Mouse (Mus musculus): ENCODE results near the gene Dbx1. TPM values are rescaled to one million over a fixed set of nuclear protein-coding genes. Genes with fewer than 3 reads are reported as not detected.

Gene Dbx1
- total RNA-seq, 2 experiments from 2014 or later, result not detected

DNA sequence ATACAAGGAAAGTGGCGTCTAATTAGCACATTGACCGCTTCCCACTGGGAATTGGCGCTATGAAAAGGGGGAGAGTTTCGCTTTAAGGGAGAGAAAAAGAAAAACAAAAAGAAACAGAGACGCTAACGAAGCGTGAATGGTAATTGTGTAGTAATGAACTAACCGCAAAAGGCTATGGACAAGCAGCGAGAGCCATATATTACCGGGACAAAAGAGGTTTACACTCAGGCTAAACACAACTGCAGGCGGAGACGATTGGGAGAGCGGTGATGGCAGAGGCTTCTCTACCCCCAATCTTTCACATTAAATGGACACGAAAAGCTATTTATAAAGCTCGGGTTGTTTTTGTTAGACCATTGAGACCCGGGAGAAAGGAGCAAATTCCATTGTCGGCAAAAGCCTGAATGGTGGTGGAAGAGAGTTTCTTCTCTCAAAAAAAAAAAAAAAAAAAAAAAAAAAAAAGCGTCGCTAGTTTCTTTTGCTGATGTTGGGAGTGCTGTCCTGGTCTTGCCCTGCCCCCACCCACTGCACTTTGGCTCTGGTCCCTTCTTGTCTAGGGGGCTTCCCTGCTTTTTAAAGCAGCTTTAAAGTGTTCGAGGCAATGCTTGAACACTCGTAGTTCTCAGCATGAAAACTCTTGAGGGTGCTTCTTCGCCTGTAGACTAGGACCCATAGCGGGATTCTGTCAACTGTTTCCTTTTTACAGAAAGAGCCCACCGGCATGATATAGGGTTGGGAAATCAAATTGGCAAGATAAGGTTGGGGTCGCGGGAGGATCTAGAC, 2.2 kb downstream of the Dbx1 start:
- intact Hi-C loops (cut with DNase I; ENCODE audit: low total_unique reads), result no loop called here
- DNase-seq, result no peak

DNA sequence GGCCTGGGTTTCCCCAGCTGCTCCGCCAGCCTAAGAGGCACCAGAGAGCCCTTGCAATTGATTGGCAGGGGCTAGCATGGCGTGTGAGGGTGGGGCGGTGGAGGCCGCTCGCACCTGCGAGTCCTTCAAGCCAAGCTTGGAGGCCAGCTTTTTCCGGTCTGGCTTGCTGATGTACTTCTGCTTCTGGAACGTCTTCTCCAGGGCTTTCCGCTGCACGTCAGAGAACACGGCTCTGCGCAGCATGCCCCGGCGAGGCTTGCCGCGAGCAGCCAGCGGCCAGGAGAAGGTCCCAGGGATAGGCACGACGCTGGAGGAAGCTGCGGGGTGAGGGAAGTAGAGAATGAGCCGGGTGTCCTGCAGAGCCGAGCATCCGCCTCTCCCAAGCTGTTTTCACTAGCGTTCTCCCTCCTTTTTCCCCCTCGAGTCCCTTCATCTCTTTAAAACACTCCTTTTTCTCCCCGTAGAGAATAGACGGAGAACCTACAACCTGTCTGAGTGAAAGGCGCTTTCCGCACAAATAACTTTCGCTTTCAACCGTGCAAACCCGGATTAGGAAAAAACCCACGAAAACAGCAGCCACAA, 3.2 kb downstream of the Dbx1 start:
- DNase-seq, result peak; percentile 17
- intact Hi-C loops (cut with DNase I; ENCODE audit: low total_unique reads), result no loop called here

DNA sequence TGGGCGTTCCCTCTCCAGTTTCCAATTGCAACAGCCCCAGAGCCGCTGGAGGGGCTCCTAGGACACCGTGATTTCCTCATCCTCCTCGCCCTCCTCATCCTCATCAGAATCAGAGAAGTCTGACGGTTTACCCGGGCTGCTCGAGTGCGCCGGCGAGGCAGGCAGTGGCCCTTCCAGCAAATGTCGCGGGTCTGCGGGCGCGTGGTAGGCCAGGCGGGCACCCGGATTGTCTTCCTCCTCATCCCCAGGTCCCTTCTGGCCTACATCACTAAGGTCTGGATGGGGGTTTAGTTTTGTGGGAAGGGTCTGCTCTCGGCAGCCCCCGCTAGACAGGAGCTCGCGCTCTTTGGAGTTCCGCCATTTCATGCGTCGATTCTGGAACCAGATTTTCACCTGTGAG, 4.3 kb downstream of the Dbx1 start:
- no peak for DNase-seq
- intact Hi-C loops (cut with DNase I; ENCODE audit: low total_unique reads), result no loop called here

DNA sequence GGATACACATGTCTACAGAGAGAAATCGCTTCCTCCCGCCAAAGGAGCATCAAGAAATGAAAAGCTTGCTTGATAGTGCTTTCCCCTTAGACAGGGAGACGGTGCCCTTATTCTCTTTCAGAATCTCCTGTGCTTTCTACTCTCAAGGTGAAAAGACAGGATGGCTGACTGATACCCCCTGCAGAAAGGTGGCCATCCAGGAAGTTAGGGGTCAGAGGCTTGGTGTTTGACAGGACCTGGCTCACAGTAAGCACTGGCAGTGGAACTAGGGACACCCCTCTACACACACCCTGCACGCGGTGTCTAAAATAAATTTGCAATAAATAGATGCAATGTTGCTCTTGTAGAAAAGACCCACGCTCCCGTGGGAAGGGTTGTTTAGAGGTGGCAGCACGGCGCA, 4.8 kb downstream of the Dbx1 start:
- intact Hi-C loops (cut with DNase I; ENCODE audit: low total_unique reads), result no loop called here
- no peak for DNase-seq

DNA sequence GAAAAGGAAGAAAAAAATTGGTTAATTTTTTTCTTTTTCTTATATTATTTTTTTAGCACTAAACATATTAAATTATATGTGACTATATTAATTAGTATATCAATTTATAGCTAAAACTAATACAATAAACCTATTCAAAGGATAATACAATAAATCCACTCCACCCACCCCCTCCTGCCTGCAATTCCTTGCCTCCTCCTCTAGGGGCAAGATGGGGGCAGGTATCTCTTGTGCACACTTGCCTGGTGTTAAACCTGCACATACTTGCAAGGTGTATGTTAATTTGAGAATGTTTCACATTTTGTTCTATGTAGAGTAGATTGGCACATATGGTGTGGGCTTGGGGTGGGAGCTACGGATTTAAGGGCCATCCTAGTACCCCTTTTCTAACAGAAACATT, 16.5 kb downstream of the Dbx1 start:
- DNase-seq, result no peak
- intact Hi-C loops (cut with DNase I; ENCODE audit: low total_unique reads), result no loop called here

DNA sequence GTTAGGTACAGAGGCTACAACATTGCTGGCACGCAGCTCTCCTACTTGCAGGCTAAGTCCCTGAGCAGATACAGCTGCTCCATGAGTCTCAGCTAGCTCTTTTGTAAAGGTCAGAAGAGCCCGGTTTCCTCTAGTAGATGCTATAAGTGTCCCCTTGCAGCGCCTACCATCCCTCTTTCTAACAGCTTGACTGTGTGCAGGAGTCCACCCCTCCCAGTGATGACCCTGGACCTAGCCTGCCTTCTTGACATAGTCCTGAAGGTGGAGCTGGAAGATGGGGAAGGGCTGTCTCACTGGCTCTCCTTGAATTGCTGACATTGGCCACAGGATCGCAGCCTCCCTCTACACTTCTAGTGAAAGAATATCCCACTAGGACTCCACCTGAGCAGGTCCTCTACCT, 19.6 kb downstream of the Dbx1 start:
- intact Hi-C loops (cut with DNase I; ENCODE audit: low total_unique reads), result loop anchor here (2.0 to 10.0 kb wide), 2 partner anchors 134 to 308 kb away; no protein-coding TSS in a partner anchor
- no peak for DNase-seq

GRCm38 (mm10) chr7:49616258-49616735, 20.4 kb downstream of the Dbx1 start:
- peak; percentile 57 for DNase-seq
- intact Hi-C loops (cut with DNase I; ENCODE audit: low total_unique reads), result loop anchor here (2.0 to 10.0 kb wide), 2 partner anchors 135 to 309 kb away; no protein-coding TSS in a partner anchor

- DNase-seq, result no peak
- intact Hi-C loops (cut with DNase I; ENCODE audit: low total_unique reads), result no loop called here
Measured at GRCm38 (mm10) chr7:49604965-49605795, 31.5 kb downstream of the Dbx1 start.

GRCm38 (mm10) chr7:49604244-49604643, 32.4 kb downstream of the Dbx1 start:
- intact Hi-C loops (cut with DNase I; ENCODE audit: low total_unique reads), result no loop called here
- no peak for DNase-seq

GRCm38 (mm10) chr7:49601191-49601975, 35.3 kb downstream of the Dbx1 start:
- intact Hi-C loops (cut with DNase I; ENCODE audit: low total_unique reads), result loop anchor here (2.0 kb wide), 1 partner anchor 133 kb away; no protein-coding TSS in a partner anchor
- peak; percentile 68 for DNase-seq

DNA sequence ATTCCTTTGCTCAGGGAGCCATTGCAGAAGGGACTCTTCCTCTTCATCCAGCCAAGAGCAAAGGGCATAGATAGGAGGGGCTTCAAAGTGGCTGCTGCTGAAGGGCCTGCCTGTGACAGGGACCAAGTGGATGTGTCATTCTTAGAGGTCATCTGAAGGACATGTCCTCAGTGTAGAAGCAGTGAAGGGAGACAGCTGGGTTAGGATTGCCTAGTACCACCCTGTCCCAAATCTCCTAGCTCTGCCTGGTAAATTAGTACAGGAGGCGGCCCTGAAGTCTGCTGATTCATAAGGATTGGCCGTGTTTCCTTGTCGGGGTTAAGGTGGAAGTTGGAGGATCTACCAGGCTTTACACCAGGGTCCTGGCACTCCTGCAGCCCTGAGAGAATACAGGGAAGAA, 36.7 kb downstream of the Dbx1 start:
- DNase-seq, result no peak
- intact Hi-C loops (cut with DNase I; ENCODE audit: low total_unique reads), result loop anchor here (2.0 kb wide), 1 partner anchor 131 kb away; no protein-coding TSS in a partner anchor

DNA sequence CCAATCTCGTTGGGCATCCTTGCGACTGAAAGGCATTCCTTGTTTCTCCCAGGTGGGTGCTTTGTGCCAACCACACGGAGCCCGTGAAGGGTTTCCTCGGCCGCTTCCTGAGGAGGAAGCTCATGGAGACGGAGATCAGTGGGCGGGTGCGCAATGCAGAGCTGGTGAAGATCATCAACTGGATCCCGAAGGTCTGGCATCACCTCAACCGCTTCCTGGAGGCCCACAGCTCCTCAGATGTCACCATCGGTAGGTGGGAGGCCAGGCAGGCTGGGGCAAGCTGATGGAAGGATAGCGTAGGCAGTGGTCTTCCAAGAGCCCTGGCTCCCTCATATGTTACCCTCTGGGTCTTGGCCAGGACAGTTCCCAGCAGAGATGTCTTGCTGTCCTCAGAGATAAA, 38.4 kb downstream of the Dbx1 start:
- intact Hi-C loops (cut with DNase I; ENCODE audit: low total_unique reads), result no loop called here
- no peak for DNase-seq

DNA sequence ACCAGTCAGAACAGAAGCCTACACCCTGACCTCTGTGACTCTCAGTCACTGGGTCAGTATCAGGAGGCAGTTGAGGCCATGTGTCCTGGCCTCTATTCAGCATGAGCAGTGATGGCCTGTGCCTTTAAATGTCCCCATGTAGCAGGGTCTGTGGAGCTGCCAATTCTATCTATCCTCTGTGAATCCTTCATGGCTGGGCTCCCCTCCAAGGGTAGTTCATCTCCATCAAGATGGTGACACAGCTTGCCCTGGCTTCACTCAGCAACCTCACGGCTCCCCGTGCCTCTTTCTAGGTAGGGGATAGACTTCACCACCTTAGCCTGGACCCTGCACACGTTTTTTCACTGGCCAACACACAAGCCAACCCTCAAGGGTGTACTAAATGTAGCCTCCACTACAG, 38.9 kb downstream of the Dbx1 start:
- no peak for DNase-seq
- intact Hi-C loops (cut with DNase I; ENCODE audit: low total_unique reads), result no loop called here

DNA sequence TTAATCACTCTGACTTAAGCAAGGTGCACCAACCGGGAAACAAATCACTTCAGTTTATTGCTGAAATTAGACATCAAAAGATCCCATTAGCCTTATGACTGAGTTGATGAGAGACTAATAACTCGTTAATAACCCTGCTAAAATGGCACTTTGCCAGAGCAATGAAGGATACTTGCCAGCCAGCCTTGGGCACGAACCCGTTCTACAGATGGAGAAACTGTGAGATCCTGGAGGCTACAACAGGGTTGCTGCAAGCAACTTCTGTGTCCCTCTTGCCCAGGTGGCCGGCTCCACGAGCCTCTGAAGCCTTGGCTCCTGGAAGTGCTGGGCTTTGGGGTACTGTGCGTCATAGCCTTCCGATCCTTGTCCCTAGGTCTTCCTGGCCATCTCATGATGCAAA, 47.0 kb downstream of the Dbx1 start:
- intact Hi-C loops (cut with DNase I; ENCODE audit: low total_unique reads), result no loop called here
- no peak for DNase-seq

DNA sequence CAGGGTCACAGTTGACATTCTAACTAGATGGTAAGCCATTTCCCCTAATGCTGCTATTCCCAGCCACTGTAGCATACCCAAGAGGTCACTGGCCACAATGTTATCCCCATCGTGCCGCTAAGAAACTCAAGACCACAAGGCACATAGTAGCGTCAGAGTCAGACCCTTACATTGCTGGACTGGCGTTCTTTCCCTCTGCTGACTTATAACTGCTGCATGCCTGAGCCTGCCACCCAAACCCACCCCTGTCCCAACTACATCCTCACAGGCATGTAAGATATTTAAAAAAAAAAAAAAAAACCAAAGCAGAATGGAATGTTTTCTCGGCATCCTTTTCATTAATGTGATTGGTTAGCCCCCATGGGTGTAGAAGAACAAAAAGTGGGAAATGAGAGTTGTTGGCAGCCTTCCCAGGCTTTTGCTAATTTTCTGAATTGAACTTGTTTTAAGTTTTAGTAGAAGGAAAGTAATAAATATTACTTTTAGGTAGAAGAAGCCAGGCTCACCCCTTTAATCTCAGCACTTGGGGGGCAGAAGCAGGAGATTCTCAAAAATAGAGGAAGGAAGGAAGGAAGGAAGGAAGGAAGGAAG, 50.0 kb downstream of the Dbx1 start:
- intact Hi-C loops (cut with DNase I; ENCODE audit: low total_unique reads), result no loop called here
- DNase-seq, result no peak

DNA sequence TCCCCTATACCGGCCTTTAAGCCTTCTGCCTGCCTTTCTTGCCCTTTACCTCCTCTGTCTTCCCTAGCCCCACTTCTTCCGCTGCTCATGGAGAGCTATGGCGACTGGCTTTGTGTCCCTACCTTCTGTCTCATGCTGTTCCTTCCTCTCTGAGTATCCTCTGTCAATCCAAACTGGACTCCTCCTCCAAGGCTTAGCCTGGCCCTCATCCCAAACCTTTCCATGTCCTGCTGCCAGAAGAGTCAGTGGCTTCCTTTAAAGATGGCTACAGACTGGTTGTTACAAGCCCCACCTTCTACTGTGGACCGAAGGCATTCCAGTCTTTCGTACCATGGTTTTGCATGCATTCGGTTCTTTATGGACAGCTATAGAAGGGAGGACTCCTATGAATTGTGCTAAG, 53.5 kb downstream of the Dbx1 start:
- intact Hi-C loops (cut with DNase I; ENCODE audit: low total_unique reads), result no loop called here
- no peak for DNase-seq

DNA sequence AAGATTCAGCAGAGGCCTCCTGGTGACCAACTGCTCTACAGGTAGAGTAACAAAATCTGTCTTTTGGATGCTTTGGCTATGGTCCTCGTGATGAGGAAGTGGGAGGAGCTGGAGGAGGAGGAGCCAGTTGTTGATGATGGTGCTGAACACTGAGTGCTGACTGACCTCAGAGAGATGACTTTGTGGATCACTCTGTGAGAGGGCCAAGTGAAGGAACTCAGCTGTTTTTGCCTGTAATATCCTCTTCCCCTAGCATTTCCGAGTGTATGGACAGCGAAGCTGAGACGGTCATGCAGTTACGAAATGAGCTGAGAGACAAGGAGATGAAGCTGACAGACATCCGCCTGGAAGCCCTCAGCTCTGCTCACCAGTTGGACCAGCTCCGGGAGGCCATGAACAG, 54.1 kb downstream of the Dbx1 start:
- no peak for DNase-seq
- intact Hi-C loops (cut with DNase I; ENCODE audit: low total_unique reads), result no loop called here

DNA sequence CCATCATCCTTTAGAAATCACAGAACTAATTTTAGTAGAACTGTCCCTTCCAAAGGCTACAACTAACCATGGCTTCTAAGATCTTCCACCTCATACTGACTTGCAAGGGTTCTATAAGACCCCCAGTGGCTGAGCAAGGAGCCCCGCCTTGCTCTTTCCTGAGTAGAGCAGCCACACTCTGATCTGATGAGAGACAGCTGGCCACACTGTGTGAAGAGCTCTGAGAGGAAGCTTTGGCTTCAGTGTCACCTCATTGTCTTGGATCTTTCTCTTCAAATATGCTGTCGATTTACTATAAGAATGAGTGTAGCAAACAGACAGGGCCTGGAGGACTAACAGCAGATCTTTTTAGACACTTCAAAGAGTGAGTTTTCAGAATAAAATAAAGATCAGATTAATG, 54.7 kb downstream of the Dbx1 start:
- intact Hi-C loops (cut with DNase I; ENCODE audit: low total_unique reads), result no loop called here
- DNase-seq, result no peak
